Mouse (Mus musculus) brain, embryonic 14.5 days (tissue): ENCODE measurements at regions not wholly inside any gene's neighbourhood (a gene's known extent, or its start where the extent isn't known, plus 50 kb on each side); places are given as distances from the start of the nearest gene placed in this dataset.

Source experiments
- CTCF ChIP-seq: fragments of 200-500 bp; IDR thresholded peaks from 2 replicates; pipeline ENCODE4 v1.5.1; 2012; ENCODE audit warnings: inconsistent platforms, mild to moderate bottlenecking, moderate library complexity, borderline replicate concordance; ENCODE audit not compliant: insufficient read depth, insufficient read length; ENCODE audit errors: extremely low read depth
- POLR2A ChIP-seq: fragments of 200-500 bp; IDR thresholded peaks from 2 replicates; pipeline ENCODE4 v1.6.1; 2012; ENCODE audit warnings: mild to moderate bottlenecking, inconsistent platforms, borderline replicate concordance; ENCODE audit not compliant: poor library complexity, insufficient read depth, insufficient read length, severe bottlenecking; ENCODE audit errors: extremely low read depth

DNA sequence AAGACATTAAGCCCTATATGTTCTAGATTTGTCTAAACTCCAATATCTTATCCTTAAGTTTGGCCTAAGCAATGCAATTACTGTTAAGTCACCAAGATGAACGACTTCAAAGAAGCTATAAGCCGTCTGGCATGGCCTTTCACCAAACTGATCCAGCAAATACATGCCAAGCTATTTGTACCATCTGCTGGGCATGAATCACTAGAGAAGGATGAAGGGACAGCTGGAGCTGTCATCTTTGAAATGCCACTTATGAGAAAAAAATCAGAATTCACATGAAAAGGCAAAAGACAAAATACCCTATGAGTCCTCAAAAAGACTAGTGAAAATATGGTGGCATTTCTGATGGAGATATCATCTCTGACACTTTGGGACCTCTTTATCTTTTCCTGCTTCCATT is 430.3 kb upstream of the Steap1 start:
- TF ChIP-seq CTCF (no peak), POLR2A (no peak)
